Mouse (Mus musculus) brain, embryonic 14.5 days (tissue): ENCODE data around the gene Elmo1.

Source experiments
- CTCF ChIP-seq: fragments of 200-500 bp; IDR thresholded peaks from 2 replicates; pipeline ENCODE4 v1.5.1; 2012; ENCODE audit warnings: inconsistent platforms, mild to moderate bottlenecking, moderate library complexity, borderline replicate concordance; ENCODE audit not compliant: insufficient read depth, insufficient read length; ENCODE audit errors: extremely low read depth
- POLR2A ChIP-seq: fragments of 200-500 bp; IDR thresholded peaks from 2 replicates; pipeline ENCODE4 v1.6.1; 2012; ENCODE audit warnings: mild to moderate bottlenecking, inconsistent platforms, borderline replicate concordance; ENCODE audit not compliant: poor library complexity, insufficient read depth, insufficient read length, severe bottlenecking; ENCODE audit errors: extremely low read depth

GRCm38 (mm10) chr13:20546568-20547204, 456.3 kb downstream of the Elmo1 start:
- TF ChIP-seq POLR2A (no peak), CTCF (no peak)
